Mouse (Mus musculus): ENCODE measurements around the gene Msx3.

Gene Msx3

DNA sequence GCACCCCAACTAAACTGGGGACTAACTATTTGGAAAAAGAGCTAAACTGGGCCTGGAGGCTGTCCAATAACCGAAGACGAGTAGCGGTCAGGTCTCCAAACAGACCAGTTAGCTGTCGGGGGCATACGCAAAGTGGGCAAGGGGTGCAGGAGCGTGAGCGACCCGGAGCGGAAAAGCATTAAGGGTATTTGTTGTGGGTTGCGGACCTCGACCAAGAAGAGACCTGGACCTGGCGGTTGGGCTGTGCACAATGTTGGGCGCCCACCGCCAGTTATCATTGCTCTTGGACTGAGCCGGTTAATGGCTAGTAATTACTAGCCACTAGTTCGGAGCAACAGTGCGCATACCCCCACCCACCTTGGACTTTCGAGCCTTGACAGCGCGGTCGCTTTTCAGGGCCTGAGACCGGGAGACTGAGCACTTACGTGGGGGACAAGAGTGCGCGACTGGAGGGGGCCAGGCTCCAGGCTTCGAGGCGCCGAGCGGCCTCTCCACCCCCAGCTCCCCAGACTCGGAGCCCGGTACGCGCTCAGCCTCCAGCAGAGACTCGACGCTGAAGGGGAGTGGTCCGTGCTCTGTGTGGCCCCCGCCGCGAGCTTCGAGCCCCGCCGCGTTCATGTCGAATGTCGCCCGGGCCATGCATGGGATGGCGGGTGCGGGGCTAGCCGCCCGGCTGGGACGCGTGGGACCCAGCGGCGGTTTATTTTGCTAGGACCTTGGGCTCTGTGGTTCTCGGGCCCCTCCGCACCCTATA is at the start of gene Msx3:
Gene Msx3, minus strand, starts transcription at position 729 of the 754 bp plus-strand sequence.
- DNase-seq (ENCODE audit: extremely low spot score, low read depth, low spot score), result no peak

DNA sequence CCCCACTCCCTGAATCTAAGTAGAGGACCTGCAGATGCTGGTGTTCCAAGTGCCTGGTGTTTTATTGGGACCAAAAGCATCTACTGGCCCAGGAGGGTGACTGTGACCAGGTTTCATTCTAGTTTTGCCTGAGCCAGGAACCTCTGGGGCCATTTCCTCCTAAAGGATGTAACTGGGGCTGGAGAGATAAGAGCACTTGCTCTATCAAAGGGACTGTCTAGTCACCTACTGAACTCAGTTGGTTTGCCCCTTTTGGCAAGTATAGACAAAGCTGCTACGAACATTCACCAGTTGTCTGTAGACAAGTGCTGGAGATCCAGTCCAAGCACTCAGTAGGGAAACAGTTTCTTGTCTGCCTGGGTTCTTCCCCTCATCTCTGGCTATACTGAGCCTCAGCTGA is 49.6 kb upstream of the Msx3 start:
- DNase-seq (ENCODE audit: extremely low spot score, low read depth, low spot score), result no peak

DNA sequence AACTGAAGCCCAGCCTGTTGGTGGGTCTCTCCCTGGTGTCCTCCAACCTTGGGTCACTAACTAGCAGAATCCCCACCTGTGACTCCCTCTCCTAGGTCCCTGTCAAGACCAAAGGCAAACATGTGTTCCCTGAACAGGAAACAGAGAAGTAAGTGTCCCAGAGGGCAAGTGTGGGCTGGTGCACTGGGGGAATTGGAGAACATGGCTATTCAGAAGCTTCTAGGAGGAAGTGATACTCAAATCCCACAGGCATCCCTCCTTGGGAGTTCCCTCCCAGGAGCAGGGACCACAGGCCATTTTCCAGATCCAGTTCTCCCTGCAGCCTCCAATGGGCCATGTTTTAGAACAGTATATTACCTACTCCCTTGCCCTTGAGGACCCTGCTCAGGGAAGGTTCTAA is 47.2 kb upstream of the Msx3 start:
- DNase-seq (ENCODE audit: extremely low spot score, low read depth, low spot score), result no peak

DNA sequence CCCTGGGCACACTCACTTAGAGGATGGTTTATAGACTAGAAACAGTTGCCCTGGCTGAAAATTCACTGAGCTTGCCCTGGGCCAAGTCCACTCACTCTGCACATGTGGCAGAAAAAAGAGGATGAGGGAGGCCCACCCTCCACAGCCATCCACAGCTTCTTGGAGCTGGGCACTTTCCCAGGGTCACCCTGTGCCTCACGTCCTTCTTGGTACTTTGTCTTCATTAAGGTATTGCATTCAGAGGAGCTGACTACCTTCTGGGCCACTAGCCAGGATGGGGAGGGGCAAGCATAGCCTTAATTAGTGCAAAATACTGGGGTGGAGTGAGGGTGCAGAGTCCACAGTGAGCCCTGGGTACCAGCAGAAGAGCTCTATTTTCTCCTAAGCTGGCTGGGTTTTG is 46.7 kb upstream of the Msx3 start:
- DNase-seq (ENCODE audit: extremely low spot score, low read depth, low spot score), result no peak

DNA sequence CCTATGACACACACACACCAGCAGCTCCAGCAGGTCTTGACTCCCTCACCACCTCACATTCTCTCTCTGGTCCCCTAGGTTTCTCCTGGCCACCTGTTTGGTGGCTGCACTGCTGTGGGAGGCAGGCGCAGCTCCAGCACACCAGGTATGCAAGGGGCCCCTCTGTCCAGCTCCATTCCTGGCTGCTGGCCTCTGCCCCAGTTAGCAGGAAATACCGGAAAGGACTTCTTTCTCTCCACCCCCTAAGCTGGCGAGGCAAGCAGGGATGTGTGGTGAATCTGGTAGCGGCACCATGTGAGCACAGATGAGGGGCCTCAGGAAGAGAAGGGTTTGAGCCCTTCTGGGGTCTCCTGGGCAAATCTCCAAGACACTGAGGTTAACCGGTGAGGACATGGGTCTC is 46.1 kb upstream of the Msx3 start:
- DNase-seq (ENCODE audit: extremely low spot score, low read depth, low spot score), result no peak

DNA sequence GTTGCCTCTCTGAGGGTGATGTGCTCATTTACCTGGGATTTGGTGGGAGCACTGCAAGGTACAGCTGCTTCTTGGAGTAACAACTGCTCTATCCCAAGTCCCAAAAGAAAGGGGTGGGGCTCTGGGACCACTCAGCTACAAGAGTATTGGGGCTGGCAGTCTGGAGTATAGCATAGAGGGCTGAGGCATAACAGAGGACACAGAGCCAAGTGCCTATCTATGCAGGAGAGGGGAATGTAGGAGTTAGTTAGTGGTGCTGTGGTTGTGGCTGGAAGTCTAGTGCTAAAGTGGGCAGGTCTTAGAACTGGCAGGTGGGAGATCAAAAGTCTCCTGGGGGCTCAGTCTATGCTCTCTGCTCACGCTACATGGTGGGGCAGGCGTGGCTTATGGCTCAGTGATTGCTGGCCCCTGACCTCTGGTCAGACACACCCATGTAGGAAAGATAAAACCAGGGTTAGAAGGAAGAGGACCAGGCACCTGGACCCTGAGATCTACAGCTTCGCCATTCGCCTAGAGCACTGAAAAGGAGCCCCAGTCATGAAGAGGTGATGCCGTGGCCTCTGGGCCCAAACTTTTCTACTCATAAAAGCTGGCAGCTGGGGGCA is 44.1 kb upstream of the Msx3 start, which contains the start of gene Prap1:
Gene Prap1, plus strand, starts transcription at position 472 of the 605 bp plus-strand sequence.
- DNase-seq (ENCODE audit: extremely low spot score, low read depth, low spot score), result no peak

DNA sequence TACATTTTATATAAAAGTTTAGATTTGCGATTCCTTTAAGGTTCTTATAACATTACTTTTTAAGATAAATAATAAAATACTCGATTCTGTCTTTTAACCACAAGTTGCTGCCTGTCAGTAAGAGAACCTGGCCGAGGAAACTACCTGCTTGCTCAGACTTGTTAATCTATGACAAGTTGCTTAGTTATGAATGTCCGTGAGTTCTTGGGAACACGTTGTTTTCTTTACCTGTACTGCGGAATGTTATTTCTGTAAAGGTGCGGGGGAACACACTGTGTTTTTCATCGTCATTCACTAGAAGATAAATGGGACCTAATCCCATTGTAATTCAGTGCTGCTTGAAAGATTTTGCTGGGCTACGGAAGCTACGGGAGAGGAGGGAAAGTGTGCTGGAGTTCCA is 41.7 kb upstream of the Msx3 start:
- DNase-seq (ENCODE audit: extremely low spot score, low read depth, low spot score), result no peak

DNA sequence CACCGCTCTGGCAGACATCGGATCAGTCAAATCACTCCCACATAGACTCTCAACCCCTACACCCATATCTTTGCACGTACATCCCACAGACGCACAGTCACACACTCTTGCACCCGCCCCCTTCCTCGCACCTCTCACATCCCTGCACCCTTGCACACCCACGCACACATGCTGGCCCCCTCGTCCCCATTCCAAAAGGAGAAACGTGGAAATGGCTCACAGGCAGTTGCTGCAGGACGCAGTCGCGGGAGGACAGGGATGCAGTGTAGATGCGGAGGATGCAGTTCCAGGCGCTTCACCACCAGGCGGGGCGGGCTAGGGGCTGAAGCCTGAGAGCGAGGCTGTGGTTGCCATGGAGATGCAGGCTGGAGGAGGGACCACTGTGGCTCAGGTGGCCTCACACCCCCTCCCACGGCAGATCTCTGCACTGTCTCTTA is 33.4 kb upstream of the Msx3 start, which contains the start of gene Caly:
Gene Caly, minus strand, starts transcription at position 307 of the 437 bp plus-strand sequence.
- no peak for DNase-seq (ENCODE audit: extremely low spot score, low read depth, low spot score)

DNA sequence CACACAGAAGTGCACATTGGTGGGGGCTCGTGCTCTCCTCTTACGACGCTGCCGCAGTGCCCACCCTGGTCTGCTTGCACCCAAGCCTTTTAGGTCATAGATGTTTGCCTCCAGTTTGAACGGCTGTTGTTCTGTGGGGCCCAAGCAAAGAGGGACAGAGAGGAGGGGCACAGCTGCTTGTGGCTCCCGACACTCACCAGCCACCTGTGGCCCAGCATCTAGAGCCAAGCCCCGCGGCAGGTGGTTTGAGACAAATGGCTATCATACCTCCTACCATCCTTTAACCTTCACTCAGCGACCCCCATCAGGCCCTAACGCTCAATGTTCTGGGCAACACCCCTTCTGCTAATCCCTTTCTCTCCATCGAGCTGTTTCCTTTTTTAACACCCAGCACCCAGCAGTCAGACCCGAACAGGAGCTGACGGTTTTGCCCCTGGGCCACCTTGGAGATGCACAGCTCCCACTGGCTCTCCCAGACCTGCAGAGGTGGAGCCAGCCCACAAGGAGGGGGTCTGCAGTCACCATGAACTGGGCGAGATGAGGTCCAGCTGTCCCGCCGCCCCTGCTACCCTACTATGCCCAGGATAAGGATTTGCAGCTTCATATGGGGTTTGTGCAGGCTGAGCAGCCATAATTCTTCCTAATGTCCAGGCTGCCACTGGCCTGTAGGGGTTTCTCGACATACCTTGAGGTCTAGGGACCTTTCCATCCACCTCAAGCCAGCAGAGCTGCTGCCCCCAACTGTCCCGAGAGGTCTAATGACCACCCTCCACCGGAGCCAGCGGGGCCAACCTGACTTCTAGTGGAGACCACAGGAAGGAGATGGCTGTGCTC is 32.7 kb upstream of the Msx3 start:
- DNase-seq (ENCODE audit: extremely low spot score, low read depth, low spot score), result no peak

DNA sequence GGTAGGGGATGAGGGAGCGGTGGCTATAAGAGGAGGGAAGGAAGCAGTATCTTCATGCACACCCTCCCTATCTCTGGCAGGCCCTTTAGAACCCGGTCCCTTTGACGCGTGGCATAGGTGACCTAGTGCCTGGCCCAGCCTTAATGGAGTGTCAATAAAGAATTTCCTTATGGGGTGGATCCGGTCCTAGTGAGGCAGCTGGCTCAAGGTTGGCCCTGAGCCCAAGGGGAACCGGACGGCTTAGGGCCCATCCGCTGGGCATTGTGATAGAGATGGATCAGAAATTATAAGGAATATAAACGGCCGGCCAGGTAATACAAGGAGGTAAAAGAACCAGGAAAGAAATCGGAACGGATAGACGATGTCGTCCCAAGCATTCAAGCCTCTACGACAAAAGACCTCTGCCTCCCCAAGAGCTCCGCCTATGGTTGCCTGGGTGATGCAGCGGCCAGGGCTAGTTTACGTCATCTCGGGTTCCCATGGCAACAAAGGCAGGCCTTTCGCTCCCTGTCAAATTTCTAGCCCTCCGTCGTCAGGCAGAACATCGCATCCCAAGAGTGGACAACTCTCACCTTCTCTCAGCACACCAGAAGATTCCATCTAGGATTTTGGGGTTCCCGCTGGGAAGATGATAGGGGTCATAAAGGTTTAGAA is 31.7 kb upstream of the Msx3 start:
- DNase-seq (ENCODE audit: extremely low spot score, low read depth, low spot score), result no peak

DNA sequence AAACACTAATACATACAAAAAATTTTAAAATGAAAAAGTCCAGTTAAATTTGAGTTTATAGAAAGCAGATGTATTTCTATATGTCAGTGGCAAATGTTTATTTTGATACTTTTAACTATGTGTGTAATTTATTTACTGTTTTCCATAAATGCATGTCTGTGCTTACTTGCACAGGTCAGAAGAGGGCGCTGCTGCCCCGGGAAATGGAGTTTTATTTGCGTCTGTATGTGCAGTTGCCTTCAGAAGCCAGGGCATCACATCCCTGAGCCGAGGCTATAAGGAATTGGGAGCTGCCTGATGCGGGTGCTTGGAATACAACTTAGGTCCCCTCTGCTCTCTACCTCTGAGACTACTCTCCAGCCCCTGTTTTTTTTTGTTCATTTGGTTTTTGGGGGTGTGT is 29.8 kb upstream of the Msx3 start:
- DNase-seq (ENCODE audit: extremely low spot score, low read depth, low spot score), result no peak

DNA sequence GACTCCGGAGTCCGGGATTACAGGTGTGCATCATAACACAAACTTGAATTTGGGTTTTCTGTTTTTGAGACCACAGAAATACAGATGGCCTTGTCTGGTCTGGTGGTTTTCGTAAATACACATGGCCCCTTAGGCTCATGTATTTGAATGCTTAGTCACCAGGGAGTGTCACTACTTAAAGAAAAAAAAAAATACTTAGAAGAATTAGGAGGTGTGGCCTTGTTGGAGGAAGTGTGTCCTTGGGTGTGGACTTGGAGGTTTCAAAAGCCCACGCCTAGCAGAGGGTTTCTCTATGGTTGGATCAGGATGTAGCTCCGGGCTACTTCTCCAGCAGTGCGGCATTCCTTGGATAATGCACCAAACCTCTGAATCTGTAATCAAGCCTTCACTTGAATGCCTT is 28.8 kb upstream of the Msx3 start:
- no peak for DNase-seq (ENCODE audit: extremely low spot score, low read depth, low spot score)

DNA sequence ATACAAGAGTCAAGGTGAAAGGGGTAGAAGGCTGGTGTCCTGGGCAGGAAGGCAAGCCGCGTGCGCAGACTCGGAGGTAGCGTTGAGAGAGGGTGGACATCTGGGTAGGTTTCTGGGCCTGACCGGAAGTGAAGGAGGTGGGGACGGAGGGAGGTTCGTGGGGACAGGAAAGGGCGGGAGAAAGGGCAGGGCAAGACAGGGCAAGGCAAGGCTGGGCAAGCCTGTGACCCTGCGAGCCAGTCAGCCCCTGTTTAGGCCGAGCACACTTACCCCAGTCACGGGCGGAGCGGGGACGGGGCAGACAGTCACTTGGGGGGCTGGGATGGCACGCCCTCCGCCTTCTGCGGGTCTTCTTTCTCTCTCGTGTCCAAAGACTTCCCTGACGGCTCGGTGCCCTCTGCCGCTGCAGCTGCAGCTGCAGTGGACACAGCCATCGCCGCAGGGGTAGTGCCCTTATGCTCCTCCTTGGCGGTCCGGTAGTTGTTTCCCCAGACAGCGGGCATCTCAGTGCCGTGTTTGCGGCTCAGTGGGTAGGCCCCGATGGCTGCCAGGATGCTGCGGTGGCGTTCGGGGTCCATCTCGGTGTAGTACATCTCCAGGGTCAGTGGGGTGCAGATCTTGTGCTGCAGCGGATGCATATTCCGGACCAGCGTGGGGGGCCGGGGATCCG is 21.3 kb upstream of the Msx3 start:
- no peak for DNase-seq (ENCODE audit: extremely low spot score, low read depth, low spot score)

DNA sequence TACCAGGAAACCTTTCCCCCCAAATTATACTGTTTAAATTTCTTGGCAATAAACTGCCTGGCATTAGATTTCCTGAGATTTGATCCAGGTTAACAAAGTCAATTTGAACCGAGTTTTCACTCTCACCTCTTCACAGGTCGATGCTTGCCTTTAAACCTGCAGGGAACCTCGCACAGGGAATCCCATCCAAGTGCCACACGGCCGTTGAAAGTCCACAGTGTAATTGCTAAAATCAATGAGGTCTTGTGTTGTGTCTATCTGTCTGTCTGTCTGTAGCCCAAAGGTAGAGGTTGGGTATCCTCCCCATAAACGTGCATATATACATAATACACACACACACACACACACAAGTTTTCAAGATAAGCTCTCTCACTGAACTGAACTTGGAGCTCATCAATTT is 18.5 kb upstream of the Msx3 start:
- no peak for DNase-seq (ENCODE audit: extremely low spot score, low read depth, low spot score)

DNA sequence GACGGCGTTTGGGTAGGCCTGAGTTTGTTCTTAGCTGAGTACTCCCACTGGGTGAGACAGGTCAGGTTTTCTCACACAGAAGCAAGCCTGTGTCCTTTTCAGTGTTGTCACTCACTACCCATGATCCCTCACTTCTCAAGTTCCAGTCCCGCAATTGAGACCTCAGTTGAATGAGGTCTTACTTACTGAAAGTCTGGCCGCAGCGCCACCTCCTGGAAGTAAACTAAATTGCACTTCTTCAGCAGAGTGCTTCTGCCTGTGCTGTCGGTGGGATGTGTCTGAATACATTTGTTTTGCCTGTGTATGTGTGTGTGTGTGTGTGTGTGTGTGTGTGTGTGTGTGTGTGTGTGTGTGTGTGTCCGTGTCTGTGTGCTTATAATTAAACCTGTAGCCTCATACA is 14.2 kb upstream of the Msx3 start:
- no peak for DNase-seq (ENCODE audit: extremely low spot score, low read depth, low spot score)

DNA sequence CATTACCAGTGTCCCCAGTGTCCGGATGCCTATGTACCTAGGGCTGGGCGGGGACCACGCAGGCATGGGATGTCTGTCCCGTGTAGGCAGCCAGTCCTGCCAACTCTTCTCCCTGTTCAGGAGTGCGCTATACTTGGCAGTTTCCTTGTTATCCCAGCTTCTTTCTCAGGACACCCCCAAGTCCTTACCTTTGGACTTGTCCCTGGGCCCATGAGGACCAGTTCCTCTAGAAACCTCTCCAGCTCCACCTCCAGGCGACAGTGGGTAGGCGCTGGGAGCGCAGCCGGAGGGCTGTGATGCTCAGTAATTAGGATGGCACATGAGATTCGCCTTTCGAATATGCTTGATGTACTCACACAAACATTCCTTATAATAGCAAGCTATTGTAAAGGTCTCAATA is 13.4 kb upstream of the Msx3 start:
- DNase-seq (ENCODE audit: extremely low spot score, low read depth, low spot score), result no peak

DNA sequence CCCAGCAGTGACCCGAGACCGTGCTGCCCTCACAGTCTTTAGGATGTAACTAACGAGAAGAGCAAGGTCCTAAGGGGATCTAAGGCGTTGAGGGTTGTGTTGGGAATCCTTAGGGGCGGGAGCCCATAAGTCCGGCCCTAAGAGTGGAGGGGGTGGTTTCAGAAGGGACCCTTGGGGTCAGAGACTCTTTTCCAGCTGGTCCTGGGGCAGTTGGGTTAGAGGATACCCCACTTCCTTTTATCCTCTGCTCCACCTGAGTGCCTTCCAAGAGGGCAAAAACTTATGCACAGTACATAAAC is 12.9 kb upstream of the Msx3 start:
- DNase-seq (ENCODE audit: extremely low spot score, low read depth, low spot score), result no peak

DNA sequence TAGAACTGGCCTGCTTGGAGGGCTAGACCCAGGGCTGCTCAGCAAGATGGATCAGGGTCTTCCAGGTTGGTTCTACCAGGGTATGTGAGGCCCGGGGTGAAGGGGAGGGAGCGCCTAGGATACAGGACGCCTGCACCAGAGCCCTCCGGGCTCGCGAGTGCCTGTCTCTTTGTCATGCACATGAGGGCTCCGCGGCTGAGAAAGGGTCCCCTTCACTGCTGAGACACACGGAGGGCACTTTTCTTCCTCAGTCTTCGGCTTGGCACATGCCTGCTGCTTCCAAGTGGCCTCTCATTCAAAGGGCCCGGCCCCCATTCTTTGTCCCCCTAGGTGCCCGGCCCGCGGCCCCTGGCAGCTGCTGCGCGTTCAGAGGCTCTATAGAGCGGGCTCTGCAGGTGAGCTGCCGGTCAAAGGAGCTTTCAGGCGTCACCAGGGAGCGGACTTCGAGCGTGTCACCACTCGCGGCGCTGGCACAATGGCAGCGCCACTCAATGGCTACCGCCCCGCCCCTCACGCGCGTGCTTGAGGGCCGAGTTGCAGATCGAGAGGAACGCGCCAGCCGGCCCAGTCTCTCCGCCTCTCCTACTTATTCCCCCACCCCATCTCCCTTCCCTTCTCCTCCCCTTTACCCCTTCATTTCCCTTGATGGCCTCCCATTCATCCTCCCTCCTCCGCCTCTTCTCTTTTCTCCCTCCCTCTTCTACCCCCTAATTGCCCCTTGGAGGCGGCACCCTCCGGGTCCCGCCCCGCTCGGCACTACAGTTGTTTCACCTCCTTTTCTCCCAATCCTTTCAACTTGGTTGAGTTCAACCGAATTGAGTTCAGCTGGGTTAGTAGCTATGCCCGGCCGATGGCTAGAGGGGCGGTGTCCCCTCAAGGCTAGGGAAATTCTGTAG is 12.3 kb upstream of the Msx3 start:
- no peak for DNase-seq (ENCODE audit: extremely low spot score, low read depth, low spot score)

DNA sequence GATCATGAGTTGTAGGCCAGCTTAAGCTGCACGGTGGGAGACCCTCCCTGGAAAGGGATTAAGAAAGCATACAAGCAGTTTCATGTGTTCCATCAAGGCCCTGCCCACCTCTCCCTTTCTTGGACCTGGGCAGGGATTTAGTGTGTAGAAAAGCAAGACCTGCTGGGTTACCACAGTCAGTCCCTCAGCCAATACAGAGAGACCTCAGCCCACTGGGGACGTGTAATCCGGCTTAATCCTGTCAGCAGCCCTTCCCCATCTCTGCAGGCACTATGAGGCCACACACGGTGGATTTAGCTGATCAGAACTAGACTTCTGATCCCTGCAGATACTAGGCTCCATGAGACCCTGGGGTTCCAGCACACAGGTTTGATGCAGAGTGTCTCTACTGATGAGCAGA is 10.7 kb upstream of the Msx3 start:
- no peak for DNase-seq (ENCODE audit: extremely low spot score, low read depth, low spot score)

DNA sequence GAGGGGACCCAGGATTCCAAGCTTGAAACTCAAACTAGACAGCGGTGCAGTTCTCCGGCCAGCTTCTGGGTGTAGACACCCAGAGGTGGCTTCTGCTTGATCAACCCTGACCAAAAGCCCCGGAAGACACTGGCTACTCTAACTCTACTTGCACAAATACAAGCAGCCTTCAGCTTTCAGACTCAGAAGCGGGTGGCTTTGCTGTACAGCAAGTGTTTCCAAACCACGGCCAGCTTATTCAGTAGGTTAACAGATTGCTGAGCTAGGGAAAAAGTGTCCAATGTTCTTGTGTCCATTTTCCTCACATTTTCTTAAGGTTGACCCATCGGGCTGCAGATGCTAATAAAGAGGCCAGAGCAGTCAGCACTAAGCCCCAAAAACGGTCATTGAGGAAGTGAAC is 9.6 kb upstream of the Msx3 start:
- DNase-seq (ENCODE audit: extremely low spot score, low read depth, low spot score), result no peak
